Mouse (Mus musculus) cortical plate, adult 2 months (tissue): ENCODE data around the gene Eif3l. TPM values are rescaled to one million over a fixed set of nuclear protein-coding genes. Genes with fewer than 3 reads are reported as not detected.

ENCODE experiments used
- H3K27ac ChIP-seq: fragments of 200-500 bp; 2 replicates; pipeline ENCODE4 v1.5.1; 2012; ENCODE audit warnings: low read length, control low read depth, inconsistent platforms; ENCODE audit not compliant: insufficient read depth
- H3K4me1 ChIP-seq: fragments of 200-500 bp; 2 replicates; pipeline ENCODE4 v1.6.1; 2011; ENCODE audit warnings: low read length; ENCODE audit not compliant: control insufficient read depth, insufficient read depth
- H3K4me3 ChIP-seq: fragments of 200-500 bp; 2 replicates; pipeline ENCODE4 v1.5.1; 2011; ENCODE audit warnings: mild to moderate bottlenecking, low read length, control low read depth; ENCODE audit not compliant: insufficient read depth
- CTCF ChIP-seq: fragments of 200-500 bp; IDR thresholded peaks from 2 replicates; pipeline ENCODE4 v1.5.1; 2011; ENCODE audit warnings: mild to moderate bottlenecking, control low read depth, low read length; ENCODE audit not compliant: insufficient read depth; ENCODE audit errors: extremely low read depth
- POLR2A ChIP-seq: fragments of 200-500 bp; IDR thresholded peaks from 2 replicates; pipeline ENCODE4 v1.6.1; 2011; ENCODE audit warnings: mild to moderate bottlenecking, low read length, control low read depth; ENCODE audit not compliant: insufficient read depth; ENCODE audit errors: extremely low read depth
- polyA plus RNA-seq: library from polyadenylated mRNA; depleted of rRNA; stranded (reverse); fragments of >200 nt; gene quantifications from 2 replicates; pipeline ENCODE4 v1.2.3, GENCODE M21; 2012

Eif3l gene
- polyA plus RNA-seq, 1 experiment, result 93.0 TPM

- no peak for TF ChIP-seq CTCF
- no peak for TF ChIP-seq POLR2A
- no peak overlapping the region for H3K4me3 ChIP-seq
Measured at GRCm38 (mm10) chr15:79119491-79119890, 44.5 kb downstream of the Eif3l start.

GRCm38 (mm10) chr15:79122119-79122518 is 47.1 kb downstream of the Eif3l start:
- TF ChIP-seq POLR2A (no peak), CTCF (no peak)
- no peak overlapping the region for H3K27ac ChIP-seq
- H3K4me3 ChIP-seq, result no peak overlapping the region
- no peaks in the 10 kb centered on the region for H3K4me1 ChIP-seq

More at GRCm38 (mm10) chr15:79119491-79119890, 44.5 kb downstream of the Eif3l start:
- Histone ChIP-seq H3K4me1 (no peaks in the 10 kb centered on the region), H3K27ac (no peak overlapping the region)

GRCm38 (mm10) chr15:79122546-79122945 is 47.6 kb downstream of the Eif3l start:
- TF ChIP-seq CTCF (no peak), POLR2A (no peak)
- H3K27ac ChIP-seq, result no peak overlapping the region

DNA sequence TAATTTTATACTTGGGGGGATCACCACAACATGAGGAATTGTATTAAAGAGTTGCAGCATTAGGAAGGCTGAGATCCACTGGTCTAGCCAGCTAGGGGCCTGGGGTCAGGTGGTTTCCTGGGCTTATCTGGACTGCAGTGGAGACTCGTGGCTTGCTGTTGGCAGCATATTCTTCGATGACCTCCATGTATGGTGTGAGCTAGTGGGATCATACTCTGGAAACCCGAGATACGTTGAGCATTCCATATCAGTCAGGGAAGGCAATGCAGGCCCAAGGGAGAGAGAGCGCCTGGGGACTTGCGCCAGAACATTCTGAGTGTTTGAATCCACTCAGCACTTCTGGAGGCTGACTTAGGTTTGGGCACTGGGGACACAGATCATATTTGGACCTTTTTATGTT is 48.8 kb downstream of the Eif3l start:
- no peak overlapping the region for H3K27ac ChIP-seq
- TF ChIP-seq POLR2A (no peak), CTCF (no peak)
- no peak overlapping the region for H3K4me3 ChIP-seq
- H3K4me1 ChIP-seq, result no peaks in the 10 kb centered on the region

More at GRCm38 (mm10) chr15:79122546-79122945, 47.6 kb downstream of the Eif3l start:
- Histone ChIP-seq H3K4me3 (no peak overlapping the region), H3K4me1 (no peaks in the 10 kb centered on the region)

DNA sequence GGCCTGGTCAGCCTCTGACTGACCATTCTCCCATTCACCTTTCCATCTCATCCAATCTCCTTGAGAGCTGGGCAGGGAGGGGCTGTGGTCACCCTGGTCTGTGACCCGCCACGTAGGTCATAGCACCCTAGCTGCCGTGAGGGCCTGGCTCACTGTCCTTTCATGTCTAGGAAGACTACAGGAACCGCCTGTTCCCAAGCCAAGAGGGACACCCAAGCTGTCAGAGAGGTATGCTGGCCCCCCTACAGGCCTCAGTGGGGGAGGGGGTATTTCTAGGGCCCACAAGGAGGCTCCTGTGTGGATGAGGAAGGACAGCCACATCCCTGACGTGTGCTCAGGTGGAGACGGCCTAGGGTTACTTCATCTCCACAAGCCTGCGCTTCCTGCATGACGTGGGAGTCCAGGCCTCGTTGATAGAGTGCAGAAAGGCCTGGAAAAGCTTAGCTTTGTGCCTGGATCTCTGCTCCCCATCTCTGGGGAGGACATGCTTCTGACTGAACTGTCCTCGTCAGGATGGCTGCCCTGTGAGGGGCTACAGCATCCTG is 49.4 kb downstream of the Eif3l start:
- no peaks in the 10 kb centered on the region for H3K4me1 ChIP-seq
- TF ChIP-seq POLR2A, result no peak
- TF ChIP-seq CTCF, result no peak
- H3K4me3 ChIP-seq, result no peak overlapping the region
- H3K27ac ChIP-seq, result no peak overlapping the region

- no peak overlapping the region for H3K27ac ChIP-seq
- H3K4me3 ChIP-seq, result no peak overlapping the region
- no peak for TF ChIP-seq POLR2A
- peak; percentile 69 for TF ChIP-seq CTCF
- no peaks in the 10 kb centered on the region for H3K4me1 ChIP-seq
Measured at GRCm38 (mm10) chr15:79126217-79126932, 51.4 kb downstream of the Eif3l start.

DNA sequence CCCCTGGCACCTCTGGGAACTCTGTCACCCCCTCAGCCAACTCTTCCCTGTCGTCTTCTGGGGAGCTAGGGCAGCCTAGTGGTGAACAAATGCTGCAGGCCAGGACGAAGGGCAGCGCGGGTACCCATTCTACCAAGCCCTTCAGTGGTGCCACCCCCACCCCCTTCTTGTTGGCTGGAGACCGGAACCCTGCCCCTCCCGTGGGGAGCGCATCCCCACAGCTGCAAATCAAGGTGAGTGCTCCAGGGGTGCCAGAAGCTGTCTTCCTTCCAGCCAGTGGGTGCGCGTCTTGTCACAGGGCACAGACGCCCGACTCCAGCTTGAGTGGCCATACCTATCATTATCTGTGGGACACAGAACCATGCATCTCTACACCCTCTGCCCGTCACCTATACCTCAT is 52.1 kb downstream of the Eif3l start:
- no peak overlapping the region for H3K4me3 ChIP-seq
- no peaks in the 10 kb centered on the region for H3K4me1 ChIP-seq
- no peak overlapping the region for H3K27ac ChIP-seq
- no peak for TF ChIP-seq POLR2A
- TF ChIP-seq CTCF, result no peak

DNA sequence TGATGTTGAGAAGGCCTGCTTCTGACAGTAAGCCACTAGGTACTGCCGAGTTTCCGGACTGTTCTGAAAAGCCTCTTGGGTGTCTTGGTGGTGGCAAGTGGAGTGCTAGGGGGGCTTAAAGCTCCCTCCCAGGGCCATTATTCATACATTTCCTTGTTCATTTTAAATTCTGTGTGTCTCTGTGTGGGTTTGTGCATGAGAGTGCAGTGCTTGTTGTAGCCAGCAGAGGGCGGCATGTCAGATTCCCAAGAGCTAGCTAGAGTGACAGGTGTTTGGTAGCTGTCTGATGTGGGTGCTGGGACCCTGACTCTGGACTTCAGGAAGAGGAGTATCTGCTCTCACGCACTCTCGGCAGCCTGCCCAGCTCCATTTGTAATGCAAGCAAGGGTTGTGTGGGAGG is 53.2 kb downstream of the Eif3l start:
- no peak overlapping the region for H3K4me3 ChIP-seq
- H3K4me1 ChIP-seq, result no peaks in the 10 kb centered on the region
- no peak overlapping the region for H3K27ac ChIP-seq
- TF ChIP-seq POLR2A (no peak), CTCF (0 out of 2 replicates have a peak, but pooled peaks have one; percentile 26)

GRCm38 (mm10) chr15:79129311-79129710 is 54.3 kb downstream of the Eif3l start:
- Histone ChIP-seq H3K27ac (no peak overlapping the region), H3K4me1 (no peaks in the 10 kb centered on the region), H3K4me3 (no peak overlapping the region)
- no peak for TF ChIP-seq CTCF
- TF ChIP-seq POLR2A, result no peak

- no peak overlapping the region for H3K4me3 ChIP-seq
- TF ChIP-seq CTCF (no peak), POLR2A (no peak)
- no peak overlapping the region for H3K27ac ChIP-seq
- no peaks in the 10 kb centered on the region for H3K4me1 ChIP-seq
Measured at GRCm38 (mm10) chr15:79130782-79131181, 55.8 kb downstream of the Eif3l start.
